Mouse (Mus musculus) midbrain, embryonic 11.5 days (tissue): ENCODE results near the gene Celsr1. TPM values are rescaled to one million over a fixed set of nuclear protein-coding genes. Genes with fewer than 3 reads are reported as not detected.

Source experiments
- ATAC-seq: fragments of 200-750 bp; cut with Nextera tagmentation; 2 replicates; pipeline ENCODE4 v1.8.0; 2017; ENCODE audit warnings: moderate TSS enrichment, moderate library complexity; ENCODE audit not compliant: low FRiP score
- DNase-seq: peaks from one replicate; pipeline ENCODE4 v3.0.0; 2015; ENCODE audit warnings: low spot score; ENCODE audit errors: missing footprints
- H3K27ac ChIP-seq: fragments of 300-500 bp; sonication (generic); 2 replicates; pipeline ENCODE4 v1.5.1; 2014; ENCODE audit warnings: low read depth, low read length
- H3K27me3 ChIP-seq: fragments of 300-500 bp; sonication (generic); 2 replicates; pipeline ENCODE4 v1.6.1; 2014; ENCODE audit warnings: mild to moderate bottlenecking, low read length, moderate library complexity, mixed read lengths; ENCODE audit not compliant: control insufficient read depth, insufficient read depth
- H3K36me3 ChIP-seq: fragments of 300-500 bp; sonication (generic); 2 replicates; pipeline ENCODE4 v1.6.1; 2014; ENCODE audit warnings: mild to moderate bottlenecking, low read length, moderate library complexity, mixed read lengths; ENCODE audit not compliant: control insufficient read depth, insufficient read depth
- H3K4me1 ChIP-seq: fragments of 300-500 bp; sonication (generic); 2 replicates; pipeline ENCODE4 v1.6.1; 2014; ENCODE audit warnings: low read length; ENCODE audit not compliant: control insufficient read depth, insufficient read depth
- H3K4me2 ChIP-seq: fragments of 300-500 bp; sonication (generic); 2 replicates; pipeline ENCODE4 v1.6.1; 2014; ENCODE audit warnings: mild to moderate bottlenecking, moderate library complexity
- H3K4me3 ChIP-seq: fragments of 300-500 bp; sonication (generic); 2 replicates; pipeline ENCODE4 v1.5.1; 2014; ENCODE audit warnings: low read depth, low read length
- H3K9ac ChIP-seq: fragments of 300-500 bp; sonication (generic); 2 replicates; pipeline ENCODE4 v1.6.1; 2014; ENCODE audit warnings: low read length
- H3K9me3 ChIP-seq: fragments of 300-500 bp; sonication (generic); 2 replicates; pipeline ENCODE4 v1.6.1; 2016; ENCODE audit warnings: low read length; ENCODE audit not compliant: control insufficient read depth
- WGBS: fragments of 180-500 bp; shearing (Covaris S2); extraction: QIAGEN DNeasy Blood & Tissue Kit; methylation state at CpG from one replicate; pipeline ENCODE4 v1.1.7; 2014; 5-methylcytosine and 5-hydroxymethylcytosine counted together
- polyA plus RNA-seq: library from polyadenylated mRNA; unstranded; fragments of >200 nt; fragmentation: Nextera tagmentation; extraction: Ambion mirVana; gene quantifications from 2 replicates; pipeline ENCODE4 v1.2.1, GENCODE M21; 2014

Celsr1 gene
- polyA plus RNA-seq, 1 experiment from 2014 or later: 4.9 TPM

DNA sequence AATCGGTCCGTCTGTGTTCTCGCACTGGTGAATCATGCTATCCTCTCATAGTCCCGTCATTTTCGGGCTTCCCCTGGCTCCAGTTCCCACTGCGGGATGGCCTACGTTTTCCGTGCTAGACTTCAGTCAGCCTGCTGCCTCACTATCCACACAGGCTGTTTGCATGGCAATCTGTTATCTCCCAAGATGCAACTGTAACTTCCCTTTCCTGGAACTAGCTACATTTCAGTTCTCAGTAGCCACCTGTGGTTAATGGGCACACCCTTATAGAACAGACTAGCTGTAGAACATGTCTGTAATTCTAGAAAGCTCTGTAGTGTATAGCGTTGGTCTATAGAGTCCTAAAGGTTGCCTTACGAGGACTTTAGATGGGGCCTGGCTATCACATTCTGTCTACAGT lies 17.6 kb upstream of the Celsr1 start:
- no peak for DNase-seq
- no peak overlapping the region for H3K4me2 ChIP-seq
- no peaks in the 10 kb centered on the region for H3K4me1 ChIP-seq
- H3K4me3 ChIP-seq: no peak overlapping the region
- H3K36me3 ChIP-seq: no peaks in the 10 kb centered on the region
- no peak for ATAC-seq
- no peaks in the 10 kb centered on the region for H3K9me3 ChIP-seq
- H3K27ac ChIP-seq: no peak overlapping the region
- no peaks in the 10 kb centered on the region for H3K27me3 ChIP-seq
- WGBS: 90% methylated on average over 10 of the region's 10 CpGs
- H3K9ac ChIP-seq: no peak overlapping the region

DNA sequence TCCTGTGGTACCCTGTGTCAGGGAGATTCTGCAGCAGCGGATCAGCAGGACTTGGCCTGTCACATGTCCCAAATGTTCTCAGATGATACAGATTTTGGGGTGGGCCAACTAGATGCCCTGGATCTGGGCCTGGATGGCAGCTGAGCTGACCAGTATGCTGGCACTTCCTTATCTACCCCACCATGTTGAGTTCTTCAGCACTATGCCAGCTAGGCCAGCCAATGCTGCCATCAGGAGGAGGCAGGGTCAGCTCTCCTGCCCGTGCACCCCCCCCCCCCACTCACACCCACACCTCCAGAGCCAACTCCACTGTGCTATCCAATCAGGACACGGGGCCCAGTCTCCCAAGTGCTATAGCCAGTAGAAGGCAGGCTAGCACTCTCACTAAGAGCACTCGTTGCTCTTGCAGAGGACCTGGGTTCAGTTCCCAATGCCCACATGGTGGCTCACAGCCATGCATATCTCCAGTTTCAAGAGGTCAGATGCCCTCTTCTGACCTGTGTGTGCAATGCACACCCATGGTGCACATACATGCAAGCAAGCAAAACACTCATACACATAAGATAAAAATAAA lies 16.7 kb upstream of the Celsr1 start:
- 82% methylated on average over 4 of the region's 4 CpGs for WGBS
- Histone ChIP-seq H3K9me3 (no peaks in the 10 kb centered on the region), H3K36me3 (no peaks in the 10 kb centered on the region), H3K4me3 (no peak overlapping the region), H3K27me3 (no peaks in the 10 kb centered on the region), H3K9ac (no peak overlapping the region), H3K4me2 (no peak overlapping the region), H3K4me1 (no peaks in the 10 kb centered on the region), H3K27ac (no peak overlapping the region)
- no peak for ATAC-seq
- DNase-seq: no peak

DNA sequence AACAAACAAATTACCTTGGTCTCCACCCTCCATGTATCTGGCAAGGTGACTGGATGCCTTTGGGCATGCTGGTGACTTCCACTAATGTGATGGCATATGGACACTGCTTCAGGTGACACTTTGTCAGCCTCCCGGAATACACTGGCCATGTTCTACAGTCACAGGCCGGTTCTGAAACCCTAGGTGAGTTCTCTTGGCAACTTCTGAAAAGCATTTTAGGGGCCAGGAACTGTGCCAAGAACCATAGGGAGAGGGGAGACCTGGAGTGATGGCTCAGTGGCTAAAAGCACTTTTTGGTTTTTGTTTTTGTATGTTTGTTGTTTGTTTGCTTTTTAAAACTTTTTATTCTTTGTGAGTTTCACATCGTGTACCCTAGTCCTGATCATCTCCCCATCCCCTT lies 15.9 kb upstream of the Celsr1 start:
- Histone ChIP-seq H3K9me3 (no peaks in the 10 kb centered on the region), H3K4me3 (no peak overlapping the region), H3K27me3 (no peaks in the 10 kb centered on the region), H3K27ac (no peak overlapping the region), H3K4me1 (no peaks in the 10 kb centered on the region), H3K9ac (no peak overlapping the region), H3K4me2 (no peak overlapping the region), H3K36me3 (no peaks in the 10 kb centered on the region)
- DNase-seq (no peak), ATAC-seq (no peak)
- WGBS: 85% methylated on average over 3 of the region's 3 CpGs

DNA sequence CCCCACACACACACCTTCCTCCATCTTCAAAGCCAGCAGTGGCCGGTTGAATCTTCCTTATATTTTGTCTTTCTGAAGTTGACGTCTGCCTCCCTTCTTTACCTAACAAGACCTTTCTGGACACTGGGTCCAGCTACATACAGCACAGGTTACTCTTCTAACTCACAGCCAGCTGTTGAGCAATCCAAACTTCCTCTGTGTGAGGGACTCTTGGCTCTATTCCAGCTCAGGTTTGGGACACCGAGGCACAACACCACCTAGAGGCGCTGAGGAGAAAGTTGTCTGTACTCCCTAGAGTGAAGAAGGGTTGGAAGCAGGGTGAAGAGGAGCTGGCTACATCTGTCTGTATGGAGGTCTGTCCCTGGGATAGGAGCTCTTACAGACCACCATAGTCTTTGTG lies 8.8 kb upstream of the Celsr1 start:
- ATAC-seq: no peak
- Histone ChIP-seq H3K4me3 (no peak overlapping the region), H3K4me2 (no peak overlapping the region), H3K4me1 (no peaks in the 10 kb centered on the region), H3K9me3 (no peaks in the 10 kb centered on the region), H3K9ac (no peak overlapping the region), H3K27ac (no peak overlapping the region), H3K27me3 (no peaks in the 10 kb centered on the region), H3K36me3 (no peaks in the 10 kb centered on the region)
- WGBS: 50% methylated on average over 4 of the region's 4 CpGs
- no peak for DNase-seq

DNA sequence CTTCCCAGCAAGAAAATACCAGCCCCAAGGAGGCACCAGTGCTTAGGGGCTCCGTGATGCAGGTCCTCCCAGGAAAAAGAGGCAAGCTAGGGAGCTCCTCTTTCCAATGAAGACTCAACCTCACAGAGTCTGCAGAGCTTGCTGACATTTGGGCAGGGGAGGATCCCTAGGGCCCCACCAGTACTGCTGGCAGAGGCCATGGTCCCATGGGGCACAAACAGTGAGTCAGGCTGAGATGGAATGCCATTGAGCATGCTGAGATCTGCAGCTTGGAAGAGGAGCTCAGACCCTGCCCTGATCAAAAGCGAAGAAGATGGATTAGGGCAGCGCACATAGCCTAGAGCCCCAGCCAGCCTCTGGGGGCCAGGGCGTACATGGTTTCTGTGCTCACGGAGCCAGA lies 7.8 kb upstream of the Celsr1 start:
- Histone ChIP-seq H3K9me3 (no peaks in the 10 kb centered on the region), H3K9ac (no peak overlapping the region), H3K27ac (no peak overlapping the region), H3K4me1 (no peaks in the 10 kb centered on the region), H3K4me2 (no peak overlapping the region), H3K4me3 (no peak overlapping the region), H3K27me3 (no peaks in the 10 kb centered on the region), H3K36me3 (no peaks in the 10 kb centered on the region)
- DNase-seq (no peak), ATAC-seq (no peak)
- WGBS: 82% methylated on average over 5 of the region's 5 CpGs

DNA sequence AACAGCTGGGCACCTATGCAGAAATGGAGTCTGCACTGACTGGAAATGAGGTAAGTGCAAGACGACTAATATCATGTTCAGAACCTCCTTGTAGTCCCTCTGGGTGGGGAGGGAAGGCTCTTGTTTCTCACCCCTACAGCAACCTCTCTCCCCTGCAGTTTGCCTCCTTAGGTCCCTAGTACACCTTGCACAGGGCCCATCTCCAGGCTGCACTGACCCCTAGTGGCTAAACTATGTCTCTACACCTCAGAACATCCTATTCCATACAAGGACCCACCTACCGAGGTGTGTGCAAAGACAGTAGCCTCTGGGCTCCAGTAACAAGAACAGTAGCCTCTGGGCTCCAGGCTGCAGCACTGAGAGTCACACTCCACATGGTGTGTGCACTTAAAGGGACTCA lies 5.2 kb upstream of the Celsr1 start:
- DNase-seq: peak; percentile 95
- no peaks in the 10 kb centered on the region for H3K36me3 ChIP-seq
- 3% methylated on average over 2 of the region's 2 CpGs for WGBS
- no peak overlapping the region for H3K4me3 ChIP-seq
- H3K27ac ChIP-seq: no peak overlapping the region
- peaks cover under 1% of the 10 kb centered on the region; the same call in 1 of the 2 replicates for H3K27me3 ChIP-seq
- peak; percentile 61 for ATAC-seq
- no peak overlapping the region for H3K4me2 ChIP-seq
- no peak overlapping the region for H3K9ac ChIP-seq
- H3K9me3 ChIP-seq: no peaks in the 10 kb centered on the region
- peaks cover 7% of the 10 kb centered on the region; the same call in 1 of the 2 replicates for H3K4me1 ChIP-seq

DNA sequence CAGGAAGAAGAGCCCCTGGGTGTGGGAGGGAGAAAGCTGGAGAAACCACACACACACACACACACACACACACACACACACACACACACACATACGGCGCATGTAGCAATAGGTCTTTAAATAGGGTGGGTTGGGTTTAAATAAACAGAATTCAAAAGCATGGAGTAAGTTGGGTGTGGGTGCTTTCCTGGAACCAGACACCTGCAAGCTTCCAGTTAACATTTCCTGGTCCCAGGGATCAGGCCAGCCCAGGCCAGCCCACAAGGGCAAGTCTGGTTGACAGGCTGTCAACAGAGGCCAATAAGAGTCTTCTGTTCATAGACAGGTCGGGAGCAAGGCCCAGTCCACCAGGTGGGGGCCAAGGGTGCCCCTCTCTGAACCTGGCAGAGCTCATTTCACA lies 2.3 kb upstream of the Celsr1 start:
- DNase-seq (no peak), ATAC-seq (no peak)
- Histone ChIP-seq H3K27me3 (peaks cover 12% of the 10 kb centered on the region), H3K36me3 (peaks cover 10% of the 10 kb centered on the region), H3K27ac (no peak overlapping the region), H3K4me2 (no peak overlapping the region), H3K4me1 (peaks cover 11% of the 10 kb centered on the region), H3K9ac (no peak overlapping the region), H3K4me3 (no peak overlapping the region), H3K9me3 (peaks cover 13% of the 10 kb centered on the region)
- 67% methylated on average over 3 of the region's 3 CpGs for WGBS

DNA sequence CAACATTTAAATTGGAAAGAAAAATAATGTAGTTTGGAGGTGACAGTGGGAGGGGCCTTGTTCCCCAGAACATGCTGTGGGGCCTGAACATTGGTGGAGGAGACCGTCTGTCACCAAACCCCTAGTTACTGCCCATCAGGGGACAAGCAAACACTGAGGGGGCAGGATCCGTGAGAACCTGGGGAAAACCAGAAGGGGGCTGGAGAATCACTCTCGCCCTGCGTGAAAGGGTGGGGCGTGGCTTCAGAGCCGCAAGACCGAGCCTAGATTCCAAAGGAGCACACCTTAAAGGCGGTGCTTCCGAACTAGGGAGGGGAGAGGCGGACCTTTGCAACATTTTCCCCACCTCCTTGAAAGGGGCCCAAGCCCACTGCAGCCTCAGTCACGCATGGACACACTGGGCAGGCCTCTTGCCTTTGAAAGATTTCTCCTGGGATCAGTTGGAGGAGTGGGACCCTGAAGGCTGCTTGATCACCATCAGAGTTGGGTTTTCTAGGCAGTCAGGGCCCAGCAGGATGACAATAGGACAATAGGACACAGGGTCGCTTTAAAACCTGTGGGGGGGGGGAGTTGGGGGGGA lies 1.3 kb upstream of the Celsr1 start:
- Histone ChIP-seq H3K36me3 (peaks cover 21% of the 10 kb centered on the region), H3K27ac (no peak overlapping the region), H3K9ac (no peak overlapping the region; the same call in 1 of the 2 replicates), H3K4me2 (peak overlapping the region; percentile 91), H3K9me3 (peaks cover 23% of the 10 kb centered on the region), H3K4me3 (peak overlapping the region; percentile 63), H3K27me3 (peaks cover 12% of the 10 kb centered on the region), H3K4me1 (peaks cover 11% of the 10 kb centered on the region)
- WGBS: 3% methylated on average over 12 of the region's 12 CpGs
- DNase-seq (peak; percentile 91), ATAC-seq (no peak)

DNA sequence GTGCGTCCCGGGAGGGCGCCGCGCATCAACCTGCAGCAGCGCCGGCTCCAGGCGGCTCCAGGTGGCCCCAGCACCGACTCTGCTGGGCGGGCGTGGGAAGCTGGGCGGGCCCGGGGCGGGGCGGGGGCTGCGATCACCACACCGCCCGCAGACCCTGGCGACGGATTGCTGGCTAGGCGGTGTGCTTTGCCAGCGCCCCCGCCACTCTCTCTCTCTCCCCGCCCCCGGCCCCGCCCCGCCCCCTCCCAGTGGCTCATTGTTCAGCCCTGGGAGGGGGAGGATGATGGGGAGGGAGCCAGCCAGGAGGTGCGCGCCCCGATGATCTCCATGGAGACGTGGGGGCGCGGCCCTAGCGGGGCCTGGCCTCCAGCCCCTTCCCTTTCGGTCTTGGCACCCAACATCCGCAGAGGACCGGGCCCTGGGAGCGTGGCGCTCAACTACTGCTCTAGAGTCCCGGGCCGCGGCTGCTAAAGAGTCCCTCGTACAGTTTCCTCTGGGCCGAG lies 495 bp upstream of the Celsr1 start:
- ATAC-seq (peak; percentile 86), DNase-seq (peak; percentile 97)
- Histone ChIP-seq H3K4me3 (peak overlapping the region; percentile 63), H3K27me3 (peaks cover 12% of the 10 kb centered on the region), H3K9me3 (peaks cover 24% of the 10 kb centered on the region), H3K36me3 (peaks cover 23% of the 10 kb centered on the region), H3K27ac (peak overlapping the region; percentile 48; the same call in 1 of the 2 replicates), H3K4me1 (peaks cover 15% of the 10 kb centered on the region), H3K4me2 (peak overlapping the region; percentile 91), H3K9ac (peak overlapping the region; percentile 69)
- under 1% methylated on average over 40 of the region's 44 CpGs for WGBS
